Mouse (Mus musculus): ENCODE data around the gene Btbd6.
A peak's percentile ranks its signal among the peaks of the same experiment; 100 is the strongest.

GRCm38 (mm10) chr12:113013604-113014558 is 37.6 kb downstream of the Btbd6 start, which contains the start of gene Pacs2:
- TF ChIP-seq CTCF (IDR thresholded peaks at IDR 0.05; ENCODE audit: insufficient read depth, low read length) (no peak), POLR2A (IDR thresholded peaks at IDR 0.05; ENCODE audit: borderline replicate concordance, extremely low read depth, low read depth, low read length) (peak; percentile 97)
